Mouse (Mus musculus) testis, adult 2 months (tissue): ENCODE data around the gene Smndc1.

Experiments
- CTCF ChIP-seq: fragments of 200-500 bp; IDR thresholded peaks from 2 replicates; pipeline ENCODE4 v1.5.1; 2012; ENCODE audit warnings: low read depth, mild to moderate bottlenecking, inconsistent platforms, low read length, moderate library complexity; ENCODE audit not compliant: control insufficient read depth, insufficient read depth, insufficient replicate concordance
- POLR2A ChIP-seq: fragments of 200-500 bp; IDR thresholded peaks from 2 replicates; pipeline ENCODE4 v1.6.1; 2012; ENCODE audit warnings: low read depth, mild to moderate bottlenecking, inconsistent platforms, low read length, moderate library complexity; ENCODE audit not compliant: control insufficient read depth

- TF ChIP-seq CTCF (no peak), POLR2A (no peak)
Measured at GRCm38 (mm10) chr19:53399213-53399612, 8.8 kb upstream of the Smndc1 start.
